Mouse (Mus musculus) lung, adult 2 months (tissue): ENCODE results near the gene Tcf25.

Source experiments
- CTCF ChIP-seq: fragments of 200-500 bp; IDR thresholded peaks from 2 replicates; pipeline ENCODE4 v1.5.1; 2011; ENCODE audit warnings: mild to moderate bottlenecking, low read length, control low read depth; ENCODE audit not compliant: insufficient read depth
- POLR2A ChIP-seq: fragments of 200-500 bp; IDR thresholded peaks from 2 replicates; pipeline ENCODE4 v1.6.1; 2011; ENCODE audit warnings: low read depth, mild to moderate bottlenecking, control low read depth, low read length, borderline replicate concordance; ENCODE audit errors: extremely low read depth

- no peak for TF ChIP-seq POLR2A
- TF ChIP-seq CTCF, result no peak
These were observed 78.6 kb downstream of the Tcf25 start for GRCm38 (mm10) chr8:123452149-123452548.
